Mouse (Mus musculus): Measurements from ENCODE around the gene Pogk. TPM values are rescaled to one million over a fixed set of nuclear protein-coding genes. Genes with fewer than 3 reads are reported as not detected.

Pogk gene
- total RNA-seq, 2 experiments from 2014 or later = 3.6 to 4.3 TPM

Other genes starting within 250 kb of the Pogk start
- not detected in 2 replicates for gene Mael, start 171.1 kb downstream of the Pogk start, total RNA-seq (2015)
- gene Mael, start 171.1 kb downstream of the Pogk start, total RNA-seq (2017) = not detected in 2 replicates
- gene Ildr2, start 155.7 kb downstream of the Pogk start, total RNA-seq (2015) = 0.02 TPM in 1 of 2 replicates, not detected in the other
- gene Ildr2, start 155.7 kb downstream of the Pogk start, total RNA-seq (2017) = 0.16 TPM in 1 of 2 replicates, not detected in the other
- gene Tada1, start 30.8 kb downstream of the Pogk start, total RNA-seq (2015) = 44.1 and 47.3 TPM in 2 replicates
- 28.9 and 29.4 TPM in 2 replicates for gene Tada1, start 30.8 kb downstream of the Pogk start, total RNA-seq (2017)
- gene Gm4846, start 87.7 kb upstream of the Pogk start, total RNA-seq (2015) = not detected in 2 replicates
- gene Gm4846, start 87.7 kb upstream of the Pogk start, total RNA-seq (2017) = not detected in 2 replicates
- gene Gm4847, start 237.8 kb upstream of the Pogk start, total RNA-seq (2015) = not detected in 2 replicates
- not detected in 2 replicates for gene Gm4847, start 237.8 kb upstream of the Pogk start, total RNA-seq (2017)

All from megakaryocyte, adult 5-6 weeks (primary cell).